Mouse (Mus musculus): ENCODE data around the gene Rpgrip1.

Rpgrip1 gene

GRCm38 (mm10) chr14:52110346-52110745 lies at the start of gene Rpgrip1:
Gene Rpgrip1 (plus strand): TSS chr14:52110704.
- 90% methylated on average over 4 of the region's 4 CpGs for WGBS

GRCm38 (mm10) chr14:52060800-52061199 lies 49.7 kb upstream of the Rpgrip1 start:
- WGBS, result 81% methylated on average over 1 of the region's 1 CpGs

GRCm38 (mm10) chr14:52061798-52062197 lies 48.7 kb upstream of the Rpgrip1 start:
- WGBS, result 90% methylated on average over 8 of the region's 8 CpGs

- 66% methylated on average over 4 of the region's 4 CpGs for WGBS
Measured at GRCm38 (mm10) chr14:52066135-52066534, 44.4 kb upstream of the Rpgrip1 start.

GRCm38 (mm10) chr14:52071599-52072137 lies 38.8 kb upstream of the Rpgrip1 start:
- 93% methylated on average over 15 of the region's 15 CpGs for WGBS

- WGBS, result 51% methylated on average over 1 of the region's 1 CpGs
Measured at GRCm38 (mm10) chr14:52094533-52094932, 16.0 kb upstream of the Rpgrip1 start.

- 83% methylated on average over 3 of the region's 3 CpGs for WGBS
Measured at GRCm38 (mm10) chr14:52097191-52097590, 13.3 kb upstream of the Rpgrip1 start.

- WGBS, result 30% methylated on average over 3 of the region's 3 CpGs
Measured at GRCm38 (mm10) chr14:52098387-52098786, 12.1 kb upstream of the Rpgrip1 start.

- WGBS, result 32% methylated on average over 2 of the region's 2 CpGs
Measured at GRCm38 (mm10) chr14:52099563-52099962, 10.9 kb upstream of the Rpgrip1 start.

- WGBS, result 30% methylated on average over 5 of the region's 5 CpGs
Measured at GRCm38 (mm10) chr14:52100170-52100960, 10.1 kb upstream of the Rpgrip1 start.

GRCm38 (mm10) chr14:52101285-52102157 lies 9.0 kb upstream of the Rpgrip1 start:
- 82% methylated on average over 1 of the region's 1 CpGs for WGBS

- under 1% methylated on average over 30 of the region's 30 CpGs for WGBS
Measured at GRCm38 (mm10) chr14:52103474-52103855, 7.0 kb upstream of the Rpgrip1 start.

- under 1% methylated on average over 50 of the region's 50 CpGs for WGBS
Measured at GRCm38 (mm10) chr14:52103856-52104676, 6.4 kb upstream of the Rpgrip1 start, which contains the start of gene Hnrnpc. Gene Hnrnpc (minus strand): TSS chr14:52104028.

GRCm38 (mm10) chr14:52104677-52105285 lies 5.7 kb upstream of the Rpgrip1 start:
- WGBS, result 31% methylated on average over 7 of the region's 7 CpGs

- 76% methylated on average over 2 of the region's 2 CpGs for WGBS
Measured at GRCm38 (mm10) chr14:52105308-52105707, 5.2 kb upstream of the Rpgrip1 start.

GRCm38 (mm10) chr14:52106741-52107140 lies 3.8 kb upstream of the Rpgrip1 start:
- 8% methylated on average over 10 of the region's 10 CpGs for WGBS

- 68% methylated on average over 2 of the region's 2 CpGs for WGBS
Measured at GRCm38 (mm10) chr14:52108025-52108424, 2.5 kb upstream of the Rpgrip1 start.

- 50% methylated on average over 1 of the region's 1 CpGs for WGBS
Measured at GRCm38 (mm10) chr14:52114101-52114500, 3.6 kb downstream of the Rpgrip1 start.

- WGBS, result 95% methylated on average over 5 of the region's 5 CpGs
Measured at GRCm38 (mm10) chr14:52117241-52117640, 6.7 kb downstream of the Rpgrip1 start.

GRCm38 (mm10) chr14:52118456-52118822 lies 7.9 kb downstream of the Rpgrip1 start:
- WGBS, result 25% methylated on average over 8 of the region's 8 CpGs
